Mouse (Mus musculus) embryo, embryonic 9.5 days (tissue): ENCODE results near the gene Mrvi1.

ENCODE experiments used
- DNase-seq: peaks from one replicate; pipeline ENCODE4 v3.0.0-alpha.2; 2017; ENCODE audit errors: extremely low spot score

The Mrvi1 gene

DNA sequence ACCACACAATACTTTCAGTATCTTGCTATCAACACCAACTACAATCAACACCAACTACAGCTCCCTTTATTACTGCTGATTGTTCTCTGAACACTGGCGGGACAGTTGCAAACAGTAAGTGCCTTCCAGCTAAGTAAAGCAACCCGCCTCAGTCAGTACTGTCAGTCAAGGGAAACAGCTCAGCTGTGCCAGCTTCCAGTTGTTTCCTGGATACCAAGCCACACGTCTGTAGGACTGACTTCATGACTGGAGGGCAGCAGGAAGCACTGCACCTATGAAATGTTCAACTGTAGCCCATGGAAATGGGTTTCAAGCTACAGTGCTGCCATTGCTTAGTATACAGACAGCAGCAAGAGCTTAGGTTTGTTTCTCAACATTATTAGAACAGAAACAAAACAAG lies 147.7 kb downstream of the Mrvi1 start:
- DNase-seq = no peak

DNA sequence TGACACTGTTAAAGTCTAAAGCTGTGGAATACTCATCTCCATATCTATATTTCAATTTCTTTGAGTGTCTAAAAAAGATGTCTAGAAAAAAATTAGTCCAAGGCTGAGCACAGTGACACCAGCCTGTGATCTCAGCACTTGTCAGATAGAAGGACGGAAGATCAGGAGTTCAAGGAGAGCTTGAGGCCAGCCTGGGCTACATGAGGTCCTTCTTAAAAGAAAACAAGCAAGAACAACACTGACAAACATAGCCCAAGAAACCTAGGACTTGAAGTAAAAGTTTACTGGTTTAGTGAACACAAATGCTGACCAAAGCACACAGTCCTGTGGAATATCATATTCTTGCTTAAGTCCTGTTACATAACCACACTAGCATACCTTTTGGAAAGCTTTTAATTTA lies 148.2 kb downstream of the Mrvi1 start:
- no peak for DNase-seq

DNA sequence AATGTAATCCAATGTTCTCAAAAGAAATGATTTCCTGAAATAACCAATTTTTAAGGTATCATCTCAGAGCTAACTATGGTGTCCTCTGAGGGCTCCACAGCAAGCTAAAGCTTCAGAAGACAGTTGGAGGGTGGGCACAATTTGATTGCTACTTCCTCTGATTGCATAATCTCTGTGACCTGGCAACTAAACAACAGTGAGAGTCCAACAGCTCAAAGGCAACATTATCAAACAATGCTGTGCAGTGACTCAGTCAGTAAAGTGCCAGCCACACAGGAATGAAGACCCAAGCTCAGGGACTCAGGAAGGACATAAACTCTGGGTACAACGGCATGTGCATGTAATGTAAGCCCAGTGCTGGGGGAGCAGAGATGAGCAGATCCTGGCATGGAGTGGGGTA lies 149.2 kb downstream of the Mrvi1 start:
- no peak for DNase-seq

DNA sequence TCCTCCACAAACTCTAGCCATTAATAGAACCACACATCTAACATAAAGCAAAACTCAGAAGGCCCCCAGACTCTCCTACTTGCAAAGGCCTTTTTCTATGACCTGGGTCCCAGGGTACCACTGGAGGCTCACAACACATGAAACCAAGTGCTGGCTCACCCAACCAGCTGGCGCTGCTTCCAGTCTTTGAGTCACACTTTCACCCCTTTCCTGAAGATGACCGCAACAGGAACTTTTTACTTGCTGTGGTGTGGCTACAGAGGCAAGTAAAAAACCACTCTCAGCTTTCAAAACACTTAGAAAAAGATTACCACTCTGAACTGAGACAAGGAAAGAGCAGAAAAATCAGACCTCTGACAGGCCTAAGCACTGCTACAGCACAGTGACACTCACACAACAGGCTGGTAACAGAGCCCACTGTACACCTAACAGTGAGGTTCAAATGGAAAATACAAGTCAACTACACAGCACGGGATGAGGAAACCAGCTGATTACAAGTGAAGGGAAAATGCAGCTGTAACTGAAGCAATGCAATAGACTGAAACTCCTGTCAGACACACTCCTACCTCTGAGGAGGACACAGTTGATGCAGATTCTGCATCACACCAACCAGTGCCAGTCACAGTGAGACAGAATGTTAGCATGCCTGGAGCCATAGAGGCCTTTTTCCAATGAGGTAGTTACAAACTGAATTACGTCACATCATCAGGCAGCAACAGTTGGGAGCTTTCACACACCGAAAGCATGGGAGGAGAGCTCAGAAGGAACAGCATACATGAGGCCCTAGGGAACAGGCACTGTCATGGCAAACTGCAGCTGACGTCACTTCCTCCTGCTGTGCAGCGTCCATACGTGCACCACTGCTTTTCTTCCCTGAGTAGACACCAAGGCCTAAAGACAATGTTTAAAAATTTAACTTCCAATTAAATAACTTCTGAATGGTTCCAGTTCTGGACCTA lies 158.0 kb downstream of the Mrvi1 start:
- DNase-seq = no peak

DNA sequence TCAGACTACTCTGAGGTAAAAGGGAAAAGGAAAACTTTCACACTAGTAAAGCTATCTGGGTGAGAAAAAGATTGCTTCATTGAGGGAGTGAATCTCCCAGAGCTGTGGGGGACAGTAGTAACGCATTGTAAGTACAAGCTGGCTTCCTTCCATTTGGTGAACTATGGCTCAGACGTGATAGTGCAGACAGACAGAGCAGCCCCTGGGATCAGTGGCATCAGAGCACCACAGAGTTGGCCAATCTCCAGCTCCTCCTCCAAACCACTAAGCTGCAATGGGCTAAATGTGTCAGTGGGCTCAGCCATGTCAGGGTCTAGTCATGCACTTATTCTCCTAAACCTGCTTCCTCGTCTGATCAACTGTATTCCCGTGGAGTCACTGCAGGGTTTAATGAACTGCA lies 158.7 kb downstream of the Mrvi1 start:
- no peak for DNase-seq

DNA sequence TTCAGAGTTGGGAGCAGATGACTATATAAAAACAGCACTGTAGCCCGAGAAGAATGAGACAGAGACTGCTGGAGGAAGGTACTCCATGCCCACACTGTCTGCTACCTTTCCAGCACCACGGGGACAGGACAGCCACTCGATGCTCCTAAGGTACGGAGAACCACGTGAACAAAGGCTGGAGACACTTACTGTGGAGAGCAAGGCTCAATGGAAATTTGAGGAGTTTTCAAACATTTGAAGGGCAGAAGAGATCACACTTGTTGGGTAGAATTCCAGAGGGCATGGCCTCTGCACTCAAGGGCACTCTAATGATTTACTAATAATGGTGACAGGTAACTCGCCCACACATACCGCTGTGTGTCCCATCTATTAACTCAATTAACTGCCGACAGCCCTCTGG lies 159.2 kb downstream of the Mrvi1 start:
- no peak for DNase-seq

DNA sequence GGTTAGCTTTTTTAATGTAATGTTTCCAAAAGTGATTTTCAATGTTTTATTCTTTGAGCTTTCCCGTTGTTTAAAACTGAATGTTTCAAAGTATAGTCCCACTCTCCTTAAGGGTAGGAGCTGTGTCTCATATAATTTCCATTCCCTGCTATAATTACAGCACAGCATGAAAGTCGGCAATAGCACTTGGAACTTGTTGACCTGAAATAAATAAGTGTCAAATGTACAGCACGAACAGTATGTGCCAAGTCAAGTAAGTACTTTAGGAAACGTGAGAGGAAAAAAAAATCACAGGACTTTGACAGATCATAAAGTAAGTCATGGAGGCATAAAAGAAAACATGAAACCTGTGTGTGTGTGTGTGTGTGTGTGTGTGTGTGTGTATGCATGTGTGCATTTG lies 160.2 kb downstream of the Mrvi1 start:
- DNase-seq = no peak

DNA sequence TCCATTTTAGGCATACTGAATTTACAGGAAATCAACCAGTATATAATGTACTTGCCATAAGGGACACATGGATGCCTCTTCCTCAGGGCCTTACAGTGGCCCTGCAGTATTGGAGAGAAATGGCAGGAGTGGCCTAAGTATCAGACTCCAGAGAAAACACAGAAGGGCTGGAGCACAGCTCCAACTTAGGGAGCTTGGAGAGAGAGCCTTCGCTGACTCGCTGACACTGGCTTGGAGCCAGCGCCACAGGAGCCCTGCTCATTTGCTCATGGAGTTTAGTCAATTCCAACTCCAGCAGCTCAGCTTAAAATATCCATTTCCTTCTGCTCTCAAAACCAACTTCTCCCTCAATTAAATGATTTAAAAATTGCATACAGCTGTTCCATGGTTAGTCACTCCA lies 160.6 kb downstream of the Mrvi1 start:
- DNase-seq = no peak

DNA sequence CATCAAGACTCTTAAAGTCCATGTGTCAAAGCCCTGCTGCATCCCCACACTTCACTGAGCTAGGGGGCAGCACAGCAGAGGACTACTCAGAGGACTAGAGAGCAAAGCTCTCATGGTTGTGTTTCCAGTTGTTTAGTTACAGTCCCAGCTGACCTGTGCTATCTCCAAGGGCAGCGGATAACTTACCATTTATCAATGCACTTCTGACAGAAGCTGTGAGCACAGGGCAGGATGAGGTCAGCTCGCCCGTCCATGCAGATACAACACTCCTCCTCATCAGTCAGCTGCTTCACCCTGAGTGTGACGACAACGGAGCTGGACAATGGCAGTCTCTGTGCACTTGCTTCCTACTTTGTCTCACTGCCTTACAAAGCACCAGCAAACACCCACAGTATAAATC lies 161.2 kb downstream of the Mrvi1 start:
- DNase-seq = no peak

DNA sequence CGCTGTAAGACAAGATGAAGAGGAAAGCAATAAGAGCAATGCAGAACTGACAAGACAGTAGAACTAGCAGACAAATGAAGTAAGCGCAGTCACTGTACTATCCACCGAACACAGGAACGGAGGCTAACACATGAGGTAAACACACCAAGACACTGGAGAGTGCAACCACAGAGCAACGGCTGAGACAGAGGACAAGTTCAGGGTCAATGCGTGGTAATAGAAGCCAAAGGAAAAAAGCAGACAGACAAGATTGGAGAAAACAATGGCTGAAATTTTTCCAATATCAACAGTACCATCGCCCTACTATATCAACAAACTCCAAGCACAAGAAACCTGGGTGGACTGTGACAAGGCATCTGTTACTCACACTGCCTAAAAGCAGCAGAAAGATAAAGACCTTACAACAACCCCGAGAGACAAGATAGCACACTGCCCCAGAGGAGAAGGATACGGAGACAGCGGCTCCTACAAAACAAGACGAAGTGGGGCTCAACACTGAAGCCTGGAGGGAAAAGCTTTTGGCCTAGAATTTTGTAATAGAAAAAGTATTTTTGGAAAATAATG lies 163.4 kb downstream of the Mrvi1 start:
- DNase-seq = no peak
